Mouse (Mus musculus): Measurements from ENCODE around the gene Inmt. TPM values are rescaled to one million over a fixed set of nuclear protein-coding genes. Genes with fewer than 3 reads are reported as not detected.
"Not testable (repeated sequence)": the region's sequence is repeated elsewhere in the genome, so short reads cannot be mapped to it uniquely, and the experiment has no call there.

Inmt gene
- polyA plus RNA-seq, 1 experiment from 2014 or later: not detected

- ATAC-seq (replicated peaks); H3K36me3 ChIP-seq; H3K4me2 ChIP-seq (replicated peaks); H3K4me1 ChIP-seq; H3K9me3 ChIP-seq; H3K4me3 ChIP-seq; H3K9ac ChIP-seq (replicated peaks); H3K27ac ChIP-seq (replicated peaks); H3K27me3 ChIP-seq: not testable (repeated sequence)
- WGBS: 96% methylated on average over 17 of the region's 17 CpGs
Measured at GRCm38 (mm10) chr6:55187827-55188226, 13.0 kb upstream of the Inmt start.

- H3K9ac ChIP-seq (replicated peaks): no peak overlapping the region
- H3K4me3 ChIP-seq: no peak overlapping the region
- no peaks in the 10 kb centered on the region for H3K9me3 ChIP-seq
- no peak overlapping the region for H3K4me2 ChIP-seq (replicated peaks)
- no peak overlapping the region for H3K27ac ChIP-seq (replicated peaks)
- WGBS: 90% methylated on average over 1 of the region's 1 CpGs
- no peak for ATAC-seq (replicated peaks)
- H3K27me3 ChIP-seq: no peaks in the 10 kb centered on the region
- H3K4me1 ChIP-seq: no peaks in the 10 kb centered on the region
- no peaks in the 10 kb centered on the region for H3K36me3 ChIP-seq
Measured at GRCm38 (mm10) chr6:55182655-55183430, 8.0 kb upstream of the Inmt start.

GRCm38 (mm10) chr6:55179560-55179959 lies 4.7 kb upstream of the Inmt start:
- no peak for ATAC-seq (replicated peaks)
- no peaks in the 10 kb centered on the region for H3K4me1 ChIP-seq
- no peak overlapping the region for H3K4me2 ChIP-seq (replicated peaks)
- no peaks in the 10 kb centered on the region for H3K9me3 ChIP-seq
- no peaks in the 10 kb centered on the region for H3K36me3 ChIP-seq
- no peak overlapping the region for H3K27ac ChIP-seq (replicated peaks)
- no peak overlapping the region for H3K4me3 ChIP-seq
- WGBS: 84% methylated on average over 7 of the region's 7 CpGs
- no peak overlapping the region for H3K9ac ChIP-seq (replicated peaks)
- no peaks in the 10 kb centered on the region for H3K27me3 ChIP-seq

GRCm38 (mm10) chr6:55177060-55177732 lies 2.4 kb upstream of the Inmt start:
- Histone ChIP-seq H3K27ac (replicated peaks) (no peak overlapping the region), H3K4me2 (replicated peaks) (no peak overlapping the region), H3K4me1 (no peaks in the 10 kb centered on the region), H3K9ac (replicated peaks) (no peak overlapping the region), H3K27me3 (no peaks in the 10 kb centered on the region), H3K4me3 (no peak overlapping the region), H3K9me3 (no peaks in the 10 kb centered on the region), H3K36me3 (no peaks in the 10 kb centered on the region)
- ATAC-seq (replicated peaks): no peak
- 52% methylated on average over 12 of the region's 12 CpGs for WGBS

- Histone ChIP-seq H3K9me3 (no peaks in the 10 kb centered on the region), H3K4me2 (replicated peaks) (no peak overlapping the region), H3K36me3 (no peaks in the 10 kb centered on the region), H3K4me3 (no peak overlapping the region), H3K27ac (replicated peaks) (no peak overlapping the region), H3K4me1 (no peaks in the 10 kb centered on the region), H3K27me3 (no peaks in the 10 kb centered on the region), H3K9ac (replicated peaks) (no peak overlapping the region)
- no peak for ATAC-seq (replicated peaks)
- 62% methylated on average over 5 of the region's 5 CpGs for WGBS
Measured at GRCm38 (mm10) chr6:55175892-55176291, 1.0 kb upstream of the Inmt start.

- no peak overlapping the region for H3K4me3 ChIP-seq
- no peak overlapping the region for H3K4me2 ChIP-seq (replicated peaks)
- no peaks in the 10 kb centered on the region for H3K4me1 ChIP-seq
- H3K27ac ChIP-seq (replicated peaks): no peak overlapping the region
- 44% methylated on average over 2 of the region's 2 CpGs for WGBS
- no peaks in the 10 kb centered on the region for H3K36me3 ChIP-seq
- H3K9me3 ChIP-seq: no peaks in the 10 kb centered on the region
- H3K27me3 ChIP-seq: no peaks in the 10 kb centered on the region
- no peak for ATAC-seq (replicated peaks)
- no peak overlapping the region for H3K9ac ChIP-seq (replicated peaks)
Measured at GRCm38 (mm10) chr6:55175456-55175855, 613 bp upstream of the Inmt start.

GRCm38 (mm10) chr6:55173941-55174349 lies 898 bp downstream of the Inmt start:
- WGBS: 5% methylated on average over 3 of the region's 3 CpGs
- ATAC-seq (replicated peaks): no peak
- Histone ChIP-seq H3K9ac (replicated peaks) (no peak overlapping the region), H3K4me2 (replicated peaks) (no peak overlapping the region), H3K9me3 (no peaks in the 10 kb centered on the region), H3K27ac (replicated peaks) (no peak overlapping the region), H3K27me3 (no peaks in the 10 kb centered on the region), H3K4me3 (no peak overlapping the region), H3K36me3 (no peaks in the 10 kb centered on the region), H3K4me1 (no peaks in the 10 kb centered on the region)

- H3K27me3 ChIP-seq: no peaks in the 10 kb centered on the region
- no peak for ATAC-seq (replicated peaks)
- no peaks in the 10 kb centered on the region for H3K36me3 ChIP-seq
- no peak overlapping the region for H3K27ac ChIP-seq (replicated peaks)
- H3K4me2 ChIP-seq (replicated peaks): no peak overlapping the region
- H3K4me3 ChIP-seq: no peak overlapping the region
- H3K9me3 ChIP-seq: no peaks in the 10 kb centered on the region
- 51% methylated on average over 10 of the region's 10 CpGs for WGBS
- H3K4me1 ChIP-seq: no peaks in the 10 kb centered on the region
- H3K9ac ChIP-seq (replicated peaks): no peak overlapping the region
Measured at GRCm38 (mm10) chr6:55173171-55173570, 1.7 kb downstream of the Inmt start.

- WGBS: 52% methylated on average over 4 of the region's 4 CpGs
- H3K9me3 ChIP-seq: no peaks in the 10 kb centered on the region
- H3K4me1 ChIP-seq: no peaks in the 10 kb centered on the region
- H3K27ac ChIP-seq (replicated peaks): no peak overlapping the region
- no peaks in the 10 kb centered on the region for H3K36me3 ChIP-seq
- ATAC-seq (replicated peaks): no peak
- no peak overlapping the region for H3K4me3 ChIP-seq
- no peaks in the 10 kb centered on the region for H3K27me3 ChIP-seq
- no peak overlapping the region for H3K4me2 ChIP-seq (replicated peaks)
- H3K9ac ChIP-seq (replicated peaks): no peak overlapping the region
Measured at GRCm38 (mm10) chr6:55171638-55172037, 3.2 kb downstream of the Inmt start.

GRCm38 (mm10) chr6:55169818-55170217 lies 5.0 kb downstream of the Inmt start:
- no peaks in the 10 kb centered on the region for H3K36me3 ChIP-seq
- H3K9ac ChIP-seq (replicated peaks): no peak overlapping the region
- no peaks in the 10 kb centered on the region for H3K9me3 ChIP-seq
- no peaks in the 10 kb centered on the region for H3K4me1 ChIP-seq
- H3K27me3 ChIP-seq: no peaks in the 10 kb centered on the region
- H3K4me2 ChIP-seq (replicated peaks): no peak overlapping the region
- H3K27ac ChIP-seq (replicated peaks): no peak overlapping the region
- WGBS: 59% methylated on average over 5 of the region's 5 CpGs
- no peak overlapping the region for H3K4me3 ChIP-seq
- no peak for ATAC-seq (replicated peaks)

GRCm38 (mm10) chr6:55166777-55167463 lies 7.9 kb downstream of the Inmt start:
- H3K4me1 ChIP-seq: no peaks in the 10 kb centered on the region
- WGBS: 51% methylated on average over 7 of the region's 7 CpGs
- no peak overlapping the region for H3K4me3 ChIP-seq
- ATAC-seq (replicated peaks): peak; percentile 53; the same call in 1 of the 2 replicates
- no peak overlapping the region for H3K27ac ChIP-seq (replicated peaks)
- H3K9me3 ChIP-seq: no peaks in the 10 kb centered on the region
- H3K27me3 ChIP-seq: no peaks in the 10 kb centered on the region
- H3K36me3 ChIP-seq: no peaks in the 10 kb centered on the region
- H3K9ac ChIP-seq (replicated peaks): no peak overlapping the region
- no peak overlapping the region for H3K4me2 ChIP-seq (replicated peaks)

GRCm38 (mm10) chr6:55163046-55163584 lies 11.7 kb downstream of the Inmt start:
- no peaks in the 10 kb centered on the region for H3K4me1 ChIP-seq
- no peak overlapping the region for H3K4me3 ChIP-seq
- 52% methylated on average over 8 of the region's 8 CpGs for WGBS
- H3K4me2 ChIP-seq (replicated peaks): no peak overlapping the region
- no peaks in the 10 kb centered on the region for H3K27me3 ChIP-seq
- ATAC-seq (replicated peaks): no peak
- H3K9me3 ChIP-seq: no peaks in the 10 kb centered on the region
- H3K36me3 ChIP-seq: no peaks in the 10 kb centered on the region
- no peak overlapping the region for H3K27ac ChIP-seq (replicated peaks)
- no peak overlapping the region for H3K9ac ChIP-seq (replicated peaks)
